Mouse (Mus musculus): Measurements from ENCODE around the gene Micu1. TPM values are rescaled to one million over a fixed set of nuclear protein-coding genes. Genes with fewer than 3 reads are reported as not detected.

Micu1 gene
- polyA plus RNA-seq, 1 experiment from 2014 or later, result 72.3 TPM

DNA sequence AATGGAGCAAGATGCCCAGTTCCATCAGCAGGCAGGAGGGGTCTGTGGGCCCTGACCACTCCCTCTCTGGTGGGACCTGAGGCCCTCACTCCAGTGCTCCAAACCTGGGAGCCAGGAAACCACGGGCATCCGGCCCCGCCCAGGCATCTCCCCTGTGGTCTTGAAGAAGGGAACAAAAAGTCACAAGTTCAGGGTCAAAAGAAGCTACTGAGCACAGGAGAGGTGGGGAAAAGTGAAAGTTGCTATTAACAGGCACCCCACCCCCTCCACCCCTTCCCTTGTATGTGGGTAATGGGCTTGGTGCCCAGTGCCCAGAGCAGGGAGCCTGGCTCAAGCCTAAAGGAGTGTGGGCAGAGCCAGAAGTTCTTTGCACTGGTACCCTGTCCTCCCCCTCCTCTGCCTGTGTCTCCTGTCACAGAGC is 194.6 kb downstream of the Micu1 start:
- H3K4me3 ChIP-seq (replicated peaks), result no peak overlapping the region
- 42% methylated on average over 3 of the region's 3 CpGs for WGBS

DNA sequence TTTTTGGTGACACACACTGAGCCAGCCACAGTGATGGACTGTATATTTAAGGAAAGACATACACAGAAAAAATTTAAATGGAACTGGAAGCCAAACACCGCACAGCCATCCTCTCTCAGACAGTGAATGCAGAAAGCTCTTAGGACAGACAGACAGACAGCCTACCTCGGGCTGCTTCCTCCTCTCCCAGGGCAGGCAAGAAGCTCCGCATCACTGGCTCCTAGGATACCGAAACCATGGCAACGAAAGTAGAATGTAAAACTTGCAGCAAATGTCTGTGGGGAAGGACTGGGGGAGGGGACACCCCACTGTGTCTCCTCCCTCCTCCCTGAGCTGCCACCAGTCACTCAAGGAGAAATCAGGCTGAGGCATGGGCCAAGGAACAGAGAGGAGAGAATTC is 195.2 kb downstream of the Micu1 start:
- Histone ChIP-seq H3K4me3 (replicated peaks) (no peak overlapping the region), H3K36me3 (replicated peaks) (peaks cover 30% of the 10 kb centered on the region), H3K4me2 (peak overlapping the region; percentile 38), H3K9me3 (no peaks in the 10 kb centered on the region), H3K27ac (peak overlapping the region; percentile 100), H3K27me3 (no peaks in the 10 kb centered on the region), H3K9ac (peak overlapping the region; percentile 43; the same call in 1 of the 2 replicates), H3K4me1 (peaks cover 81% of the 10 kb centered on the region)
- peak; percentile 24; the same call in 1 of the 2 replicates for ATAC-seq (ENCODE audit: low FRiP score)
- WGBS, result 8% methylated on average over 5 of the region's 5 CpGs

More for the DNA sequence above, 194.6 kb downstream of the Micu1 start:
- peaks cover 75% of the 10 kb centered on the region for H3K4me1 ChIP-seq
- no peaks in the 10 kb centered on the region for H3K9me3 ChIP-seq
- 0 out of 2 replicates have a peak, but pooled peaks have one; percentile 1 for ATAC-seq (ENCODE audit: low FRiP score)
- H3K36me3 ChIP-seq (replicated peaks), result peaks cover 36% of the 10 kb centered on the region
- peak overlapping the region; percentile 38 for H3K4me2 ChIP-seq
- no peaks in the 10 kb centered on the region for H3K27me3 ChIP-seq
- H3K9ac ChIP-seq, result peak overlapping the region; percentile 43; the same call in 1 of the 2 replicates
- peak overlapping the region; percentile 100 for H3K27ac ChIP-seq

DNA sequence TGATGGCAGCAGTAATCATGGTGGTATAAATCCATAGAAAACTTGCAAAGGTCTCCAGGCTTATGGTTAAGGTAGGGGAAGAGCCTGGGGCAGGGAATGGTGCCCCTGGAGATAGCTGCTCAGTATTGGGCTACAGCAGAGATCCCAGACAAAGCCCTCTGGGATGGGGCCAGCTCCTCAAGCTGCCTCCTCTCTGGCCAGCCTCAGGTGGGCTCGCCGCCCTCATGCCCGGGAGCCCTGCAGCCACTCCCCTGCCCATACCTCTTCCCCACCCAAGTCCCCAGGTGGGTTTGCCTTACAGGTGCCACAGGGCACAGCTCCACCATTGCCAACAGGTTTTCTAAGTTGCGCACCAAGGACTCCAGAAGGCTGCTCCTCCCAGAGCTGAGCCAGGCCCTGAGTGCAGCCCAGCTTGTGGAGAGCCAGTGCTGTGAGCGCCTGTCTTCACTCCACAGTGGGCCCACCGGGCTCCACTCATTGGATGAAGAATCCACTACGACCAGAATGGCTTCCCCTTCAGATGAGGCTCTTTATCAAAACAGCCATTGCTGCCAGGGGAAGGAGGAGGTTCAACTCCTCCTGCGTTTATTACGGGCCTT is 196.0 kb downstream of the Micu1 start:
- peaks cover 27% of the 10 kb centered on the region for H3K36me3 ChIP-seq (replicated peaks)
- whole genome bisulfite sequencing, result 58% methylated on average over 9 of the region's 9 CpGs
- H3K9ac ChIP-seq, result peak overlapping the region; percentile 36

DNA sequence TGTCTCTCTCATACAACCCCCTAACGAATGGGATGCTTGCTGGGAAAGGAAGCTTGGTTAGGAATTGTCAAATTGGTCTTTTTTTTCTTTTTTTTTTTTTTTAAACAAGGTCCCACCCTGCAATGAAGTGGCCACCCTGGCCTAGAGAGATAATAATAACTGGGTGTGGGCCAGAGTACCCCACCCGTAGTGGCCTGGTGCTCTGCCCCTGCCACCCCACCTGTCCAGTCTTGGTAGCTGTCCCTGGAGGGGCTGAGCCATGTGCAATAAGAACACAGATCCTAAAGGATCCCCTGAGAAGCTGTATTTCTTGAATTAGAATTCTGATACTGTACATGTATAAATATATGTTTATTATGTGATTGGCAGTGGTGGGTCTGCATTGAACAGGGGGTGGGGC is 196.7 kb downstream of the Micu1 start:
- 24% methylated on average over 2 of the region's 2 CpGs for WGBS
- H3K27ac ChIP-seq, result peak overlapping the region; percentile 100
- H3K36me3 ChIP-seq (replicated peaks), result peaks cover 25% of the 10 kb centered on the region
- H3K9ac ChIP-seq, result peak overlapping the region; percentile 60
- no peaks in the 10 kb centered on the region for H3K27me3 ChIP-seq
- peaks cover 90% of the 10 kb centered on the region for H3K4me1 ChIP-seq
- no peak for ATAC-seq (ENCODE audit: low FRiP score)
- H3K9me3 ChIP-seq, result no peaks in the 10 kb centered on the region
- no peak overlapping the region for H3K4me3 ChIP-seq (replicated peaks)
- peak overlapping the region; percentile 39 for H3K4me2 ChIP-seq

More for the DNA sequence above, 196.0 kb downstream of the Micu1 start:
- Histone ChIP-seq H3K4me2 (peak overlapping the region; percentile 8; the same call in 1 of the 2 replicates), H3K9me3 (no peaks in the 10 kb centered on the region), H3K27ac (peak overlapping the region; percentile 100), H3K27me3 (no peaks in the 10 kb centered on the region), H3K4me1 (peaks cover 87% of the 10 kb centered on the region), H3K4me3 (replicated peaks) (no peak overlapping the region)
- no peak for ATAC-seq (ENCODE audit: low FRiP score)

DNA sequence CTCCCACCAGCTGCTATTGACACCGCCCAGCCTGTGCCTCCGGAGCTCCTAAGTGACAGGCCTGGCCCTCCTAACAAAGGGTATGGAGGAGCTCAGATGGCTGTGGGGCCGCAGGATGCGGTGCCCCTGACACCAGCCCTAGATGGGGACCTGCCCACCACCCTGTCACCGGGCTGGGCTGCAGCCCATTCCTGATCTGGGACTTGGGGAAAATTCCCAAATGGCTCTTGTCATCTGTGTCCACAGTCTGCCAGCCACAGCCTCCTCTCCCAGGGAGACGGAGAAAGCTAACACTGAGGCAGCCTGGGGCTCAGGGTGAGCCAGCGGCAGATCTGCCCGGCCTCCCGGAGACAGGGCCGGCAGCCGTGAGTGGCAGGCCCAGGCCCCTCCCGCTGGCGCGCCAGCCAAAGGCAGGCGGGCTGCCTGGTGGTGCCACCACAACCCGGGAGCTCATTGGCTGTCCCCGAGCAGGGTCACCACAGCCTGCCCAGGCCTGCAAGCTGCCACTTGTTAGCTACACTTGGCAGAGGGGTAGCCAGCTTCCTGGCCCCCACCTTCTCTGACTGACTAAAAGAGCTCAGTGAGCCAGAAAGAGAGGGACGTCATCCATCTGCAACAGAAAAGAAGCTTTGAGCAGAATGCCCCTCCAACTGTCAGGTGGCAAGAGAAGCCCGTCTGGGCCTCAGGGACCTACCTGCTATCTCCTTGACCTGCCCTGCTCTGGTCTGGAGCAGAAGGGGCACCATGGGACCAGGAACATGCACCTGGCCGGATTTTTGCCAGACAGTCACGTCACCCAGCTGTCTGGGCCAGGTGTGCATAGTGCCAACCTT is 197.3 kb downstream of the Micu1 start:
- WGBS, result 7% methylated on average over 21 of the region's 21 CpGs
- peak; percentile 94 for ATAC-seq (ENCODE audit: low FRiP score)
- no peaks in the 10 kb centered on the region for H3K9me3 ChIP-seq
- H3K36me3 ChIP-seq (replicated peaks), result peaks cover 19% of the 10 kb centered on the region
- no peaks in the 10 kb centered on the region for H3K27me3 ChIP-seq
- peak overlapping the region; percentile 60 for H3K9ac ChIP-seq
- H3K4me1 ChIP-seq, result peaks cover 86% of the 10 kb centered on the region
- peak overlapping the region; percentile 100 for H3K27ac ChIP-seq
- peak overlapping the region; percentile 39 for H3K4me2 ChIP-seq
- 0 out of 2 replicates have a peak overlapping the region, but pooled peaks have one; percentile 7 for H3K4me3 ChIP-seq (replicated peaks)

DNA sequence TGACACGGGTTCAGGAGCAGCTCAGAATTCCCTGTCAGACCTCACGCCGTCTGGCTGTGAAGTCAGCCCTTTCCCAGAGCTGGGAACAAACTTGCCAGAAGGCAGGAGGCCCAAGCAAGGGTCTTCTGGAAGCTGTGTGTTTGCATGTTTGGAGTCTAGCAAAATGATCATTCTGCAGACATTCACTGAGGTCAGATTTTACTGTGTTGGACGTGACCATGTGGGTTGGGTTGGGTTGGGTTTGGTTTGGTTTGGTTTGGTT is 197.8 kb downstream of the Micu1 start:
- H3K27ac ChIP-seq, result peak overlapping the region; percentile 100
- no peaks in the 10 kb centered on the region for H3K9me3 ChIP-seq
- no peak for ATAC-seq (ENCODE audit: low FRiP score)
- peaks cover 15% of the 10 kb centered on the region for H3K36me3 ChIP-seq (replicated peaks)
- no peak overlapping the region for H3K4me3 ChIP-seq (replicated peaks)
- peak overlapping the region; percentile 39 for H3K4me2 ChIP-seq
- peaks cover 82% of the 10 kb centered on the region for H3K4me1 ChIP-seq
- 31% methylated on average over 4 of the region's 4 CpGs for WGBS
- H3K27me3 ChIP-seq, result no peaks in the 10 kb centered on the region
- H3K9ac ChIP-seq, result peak overlapping the region; percentile 36

DNA sequence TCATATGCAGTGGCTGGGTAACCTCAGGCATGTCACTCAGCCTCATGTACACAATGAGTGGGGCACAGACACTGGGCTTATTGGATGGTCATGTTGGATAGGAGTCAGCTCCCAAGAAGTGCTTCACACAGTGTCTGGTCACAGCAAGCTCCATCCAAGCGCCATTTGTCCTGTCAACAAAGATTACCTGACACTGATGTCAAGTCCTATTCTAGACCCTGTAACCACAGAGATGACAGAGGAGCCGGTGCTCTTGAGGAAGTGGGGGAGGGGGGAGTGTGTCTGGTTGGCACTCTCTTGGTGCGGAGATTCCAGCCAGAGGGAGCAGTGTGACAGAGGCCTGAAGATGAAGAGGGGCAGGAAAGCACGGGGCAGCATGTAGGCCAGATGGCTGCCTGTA is 198.7 kb downstream of the Micu1 start:
- H3K36me3 ChIP-seq (replicated peaks), result peaks cover 6% of the 10 kb centered on the region
- H3K27me3 ChIP-seq, result no peaks in the 10 kb centered on the region
- H3K9ac ChIP-seq, result no peak overlapping the region
- H3K4me3 ChIP-seq (replicated peaks), result no peak overlapping the region
- no peak overlapping the region for H3K4me2 ChIP-seq
- ATAC-seq (ENCODE audit: low FRiP score), result no peak
- H3K4me1 ChIP-seq, result peaks cover 80% of the 10 kb centered on the region
- no peaks in the 10 kb centered on the region for H3K9me3 ChIP-seq
- H3K27ac ChIP-seq, result peak overlapping the region; percentile 100
- 57% methylated on average over 4 of the region's 4 CpGs for WGBS

DNA sequence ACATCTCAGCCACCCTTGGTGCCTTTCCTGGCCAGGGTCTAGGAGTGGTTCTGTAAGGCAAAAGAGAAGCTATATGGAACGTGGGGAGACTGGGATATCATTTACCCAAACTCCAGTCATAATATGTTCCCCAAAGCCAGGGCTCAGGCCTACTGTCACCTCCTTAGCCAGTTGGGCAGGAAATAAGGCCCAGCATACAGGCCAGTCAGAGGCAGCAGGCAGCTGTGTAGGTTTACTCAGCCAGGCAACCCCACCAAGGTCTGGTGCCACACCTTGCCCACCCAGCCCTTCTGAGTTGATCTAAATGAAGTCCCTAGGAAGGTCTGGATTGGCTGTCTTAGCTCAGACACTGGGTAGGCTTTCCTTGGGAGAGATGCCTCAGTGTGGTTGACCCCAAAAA is 199.2 kb downstream of the Micu1 start:
- H3K9me3 ChIP-seq, result no peaks in the 10 kb centered on the region
- 86% methylated on average over 1 of the region's 1 CpGs for WGBS
- H3K27me3 ChIP-seq, result no peaks in the 10 kb centered on the region
- H3K9ac ChIP-seq, result no peak overlapping the region
- peak overlapping the region; percentile 65; the same call in 1 of the 2 replicates for H3K27ac ChIP-seq
- no peak overlapping the region for H3K4me3 ChIP-seq (replicated peaks)
- peaks cover 1% of the 10 kb centered on the region for H3K36me3 ChIP-seq (replicated peaks)
- no peak for ATAC-seq (ENCODE audit: low FRiP score)
- no peak overlapping the region for H3K4me2 ChIP-seq
- peaks cover 75% of the 10 kb centered on the region for H3K4me1 ChIP-seq

DNA sequence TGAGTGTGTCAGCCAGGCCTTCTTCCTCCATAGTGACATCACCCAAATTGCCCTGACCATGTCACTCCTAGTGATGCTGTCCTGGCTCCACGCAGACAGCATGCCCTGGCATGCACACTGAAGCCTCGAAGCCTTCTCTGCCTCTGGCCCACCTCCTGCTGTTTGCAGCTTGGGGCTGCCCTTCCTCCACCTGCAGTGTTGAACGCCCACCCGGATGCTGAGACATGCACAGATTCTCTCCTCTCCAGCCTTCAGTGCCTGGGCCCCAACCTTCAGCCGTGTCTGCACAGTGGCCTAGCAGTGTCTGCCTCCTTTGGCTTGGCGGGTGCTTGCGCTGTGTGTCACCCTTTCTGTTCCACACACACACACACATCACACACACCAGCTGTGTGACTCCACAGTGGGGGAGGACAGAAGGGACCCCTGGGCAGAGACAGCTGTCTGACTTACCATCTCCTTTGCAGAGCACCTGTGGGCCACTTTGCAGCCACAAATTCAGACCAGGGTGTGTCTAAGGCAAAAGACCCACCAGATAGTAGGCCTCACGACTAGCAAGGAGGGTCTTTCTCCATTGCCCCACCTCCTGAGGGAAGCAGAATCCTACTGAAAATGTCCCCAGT is 199.8 kb downstream of the Micu1 start:
- Histone ChIP-seq H3K4me2 (no peak overlapping the region), H3K4me1 (peaks cover 69% of the 10 kb centered on the region), H3K27ac (peak overlapping the region; percentile 65), H3K4me3 (replicated peaks) (no peak overlapping the region), H3K27me3 (no peaks in the 10 kb centered on the region), H3K36me3 (replicated peaks) (no peaks in the 10 kb centered on the region), H3K9me3 (no peaks in the 10 kb centered on the region), H3K9ac (peak overlapping the region; percentile 33)
- 74% methylated on average over 8 of the region's 8 CpGs for WGBS
- ATAC-seq (ENCODE audit: low FRiP score), result no peak

DNA sequence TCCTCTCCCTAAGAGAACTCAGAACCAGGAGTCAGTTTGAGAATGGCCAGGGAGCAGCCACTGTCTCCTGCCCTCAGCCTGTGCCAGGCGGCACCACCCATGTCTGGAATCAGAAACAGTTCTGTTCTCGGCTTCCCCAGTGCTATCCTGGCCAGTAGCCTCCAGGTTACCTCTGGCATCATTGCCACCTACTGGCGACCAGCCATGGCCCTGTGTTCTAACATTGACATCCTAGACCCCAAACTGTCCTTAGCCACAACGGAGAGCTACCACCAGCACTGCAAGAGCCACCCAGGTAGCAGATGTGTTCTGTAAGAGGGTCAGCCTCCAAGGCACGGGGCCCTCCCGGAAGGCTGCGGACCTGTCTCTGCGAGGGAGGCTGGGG is 200.3 kb downstream of the Micu1 start:
- Histone ChIP-seq H3K9ac (peak overlapping the region; percentile 17; the same call in 1 of the 2 replicates), H3K9me3 (no peaks in the 10 kb centered on the region), H3K4me3 (replicated peaks) (no peak overlapping the region), H3K36me3 (replicated peaks) (no peaks in the 10 kb centered on the region), H3K27ac (peak overlapping the region; percentile 65), H3K4me1 (peaks cover 69% of the 10 kb centered on the region), H3K27me3 (no peaks in the 10 kb centered on the region), H3K4me2 (no peak overlapping the region)
- no peak for ATAC-seq (ENCODE audit: low FRiP score)
- WGBS, result 71% methylated on average over 8 of the region's 8 CpGs

DNA sequence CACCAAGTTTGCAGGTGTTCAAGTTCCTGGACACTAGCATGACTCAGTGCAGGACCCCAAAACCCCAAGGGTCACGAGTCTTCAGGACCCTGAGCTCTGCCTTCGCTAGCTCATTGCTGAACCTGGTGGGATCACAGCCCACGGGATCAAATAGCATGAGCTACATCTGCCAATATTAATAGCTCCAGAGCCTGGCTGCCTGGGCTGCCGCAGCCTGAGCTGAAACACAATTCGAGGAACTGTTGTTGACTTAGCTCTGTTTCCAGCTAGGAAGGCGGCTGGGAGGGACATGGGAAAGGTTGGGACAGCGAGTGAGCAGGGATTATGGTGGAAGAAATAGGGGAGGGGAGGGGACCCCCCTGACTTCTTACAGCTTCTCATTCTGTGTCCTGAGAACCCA is 200.9 kb downstream of the Micu1 start:
- Histone ChIP-seq H3K9ac (0 out of 2 replicates have a peak overlapping the region, but pooled peaks have one; percentile 17), H3K4me2 (no peak overlapping the region), H3K4me1 (peaks cover 69% of the 10 kb centered on the region), H3K4me3 (replicated peaks) (no peak overlapping the region), H3K27ac (peak overlapping the region; percentile 46; the same call in 1 of the 2 replicates), H3K27me3 (no peaks in the 10 kb centered on the region), H3K36me3 (replicated peaks) (no peaks in the 10 kb centered on the region), H3K9me3 (no peaks in the 10 kb centered on the region)
- no peak for ATAC-seq (ENCODE audit: low FRiP score)
- 72% methylated on average over 7 of the region's 7 CpGs for WGBS

DNA sequence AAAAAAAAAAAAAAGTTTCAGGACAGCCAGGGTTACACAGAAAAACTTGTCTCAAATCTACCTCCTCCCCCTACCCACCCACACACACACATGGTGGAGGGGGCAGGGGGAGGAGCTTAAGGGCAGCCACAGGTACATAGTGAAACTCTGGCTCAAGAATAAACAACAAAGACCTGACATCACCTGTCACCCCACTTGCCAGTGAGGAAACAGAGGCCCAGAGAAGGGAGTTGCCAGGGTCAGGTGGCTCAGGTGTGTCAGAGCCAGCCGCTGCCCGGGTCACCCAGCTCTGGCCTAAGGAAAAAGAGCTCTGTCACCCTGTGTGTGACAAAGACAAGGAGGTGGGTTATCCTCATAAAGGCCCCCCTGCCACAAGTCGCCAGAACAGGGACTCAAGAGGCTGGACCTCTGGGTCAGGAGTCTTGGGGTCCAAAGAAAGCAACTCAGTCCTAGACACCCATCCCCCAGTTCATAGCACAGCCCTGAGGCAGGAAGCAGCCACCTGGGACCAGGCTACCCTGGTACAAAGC is 204.9 kb downstream of the Micu1 start:
- Histone ChIP-seq H3K36me3 (replicated peaks) (no peaks in the 10 kb centered on the region), H3K9me3 (no peaks in the 10 kb centered on the region), H3K4me2 (no peak overlapping the region), H3K9ac (no peak overlapping the region), H3K27ac (no peak overlapping the region), H3K4me3 (replicated peaks) (no peak overlapping the region), H3K27me3 (no peaks in the 10 kb centered on the region), H3K4me1 (peaks cover 59% of the 10 kb centered on the region)
- WGBS, result 59% methylated on average over 3 of the region's 3 CpGs
- ATAC-seq (ENCODE audit: low FRiP score), result no peak
